Mouse (Mus musculus): ENCODE measurements at regions not wholly inside any gene's neighbourhood (a gene's known extent, or its start where the extent isn't known, plus 50 kb on each side); places are given as distances from the start of the nearest gene placed in this dataset.

DNA sequence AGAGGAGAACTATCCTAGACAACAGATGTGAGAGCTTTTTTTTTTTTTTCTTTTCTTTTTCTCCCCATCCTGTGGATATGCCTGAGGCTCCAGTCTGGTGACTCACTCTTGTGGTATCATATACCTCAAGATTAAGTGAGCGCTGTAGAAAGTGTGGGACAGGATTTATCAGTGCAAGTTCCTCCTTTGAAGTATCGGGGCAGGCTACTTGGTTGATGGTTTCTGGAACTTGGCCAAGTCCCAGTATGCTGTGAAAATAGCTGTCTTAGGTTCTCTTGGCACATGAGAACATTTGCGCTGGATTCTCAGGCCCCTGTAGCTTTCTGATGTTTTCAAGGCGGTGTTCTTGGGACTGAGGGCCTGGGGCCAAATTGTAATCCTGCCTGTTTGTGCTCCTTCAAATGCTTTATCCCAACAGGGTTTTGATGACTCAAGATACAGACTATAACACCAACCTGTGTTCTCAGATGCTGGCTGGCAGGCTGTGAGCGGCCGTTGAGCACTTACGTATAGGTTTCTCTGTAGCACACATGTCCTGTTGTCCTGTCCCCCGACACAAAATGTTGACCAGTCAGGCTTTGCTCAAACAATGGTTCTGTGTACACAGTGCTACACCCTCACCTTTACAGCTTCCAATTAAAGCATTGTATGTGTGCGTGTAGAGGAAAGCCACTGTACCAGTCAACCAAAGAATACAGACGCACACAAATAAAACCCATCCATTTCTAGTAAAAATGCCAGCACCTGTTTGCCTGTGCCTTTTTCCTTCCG lies 226.4 kb downstream of the Gm10260 start:
- no peak for TF ChIP-seq GATA1 (IDR thresholded peaks at IDR 0.05; ENCODE audit: low read length)

DNA sequence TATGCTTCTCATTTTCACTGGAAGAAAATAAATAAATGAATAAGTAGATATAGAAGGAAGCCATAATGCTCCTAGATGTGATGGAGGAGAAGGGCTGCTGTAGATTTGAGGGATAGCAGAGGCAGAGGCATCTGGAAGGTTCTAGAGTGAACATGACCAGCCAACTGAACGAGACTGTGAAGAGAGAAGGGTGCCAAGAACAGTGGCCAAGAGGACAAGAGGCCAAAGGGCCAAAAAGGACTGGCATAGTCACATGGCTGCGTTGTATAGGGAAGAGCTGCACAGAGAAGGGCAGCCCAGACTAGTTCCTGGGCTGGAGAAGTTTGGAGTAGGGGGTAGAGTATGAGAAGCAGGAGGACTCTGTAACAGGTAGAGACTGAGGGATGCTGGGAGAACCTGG lies 229.3 kb downstream of the Gm10260 start:
- no peak for TF ChIP-seq GATA1 (IDR thresholded peaks at IDR 0.05; ENCODE audit: low read length)

DNA sequence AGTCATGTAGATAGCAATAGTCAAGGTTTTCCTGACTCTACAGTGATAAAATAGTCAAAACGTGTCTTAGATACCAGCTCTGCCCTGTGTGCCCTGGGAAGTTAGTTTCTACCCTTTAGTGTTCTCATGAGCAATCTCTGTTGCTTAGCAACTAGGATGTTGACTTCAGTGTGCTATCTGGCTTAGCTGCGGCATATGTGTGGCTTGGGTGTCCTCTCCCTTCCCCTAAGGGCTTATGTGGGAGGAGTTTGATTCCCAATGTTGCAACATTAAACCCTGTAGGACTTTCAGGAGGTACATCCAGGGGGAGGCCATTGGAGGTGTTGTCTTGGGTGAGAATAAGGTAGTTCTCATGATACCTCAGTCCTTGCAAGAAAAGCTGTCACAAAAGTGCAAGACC lies 229.9 kb downstream of the Gm10260 start:
- TF ChIP-seq GATA1 (IDR thresholded peaks at IDR 0.05; ENCODE audit: low read length) = no peak

DNA sequence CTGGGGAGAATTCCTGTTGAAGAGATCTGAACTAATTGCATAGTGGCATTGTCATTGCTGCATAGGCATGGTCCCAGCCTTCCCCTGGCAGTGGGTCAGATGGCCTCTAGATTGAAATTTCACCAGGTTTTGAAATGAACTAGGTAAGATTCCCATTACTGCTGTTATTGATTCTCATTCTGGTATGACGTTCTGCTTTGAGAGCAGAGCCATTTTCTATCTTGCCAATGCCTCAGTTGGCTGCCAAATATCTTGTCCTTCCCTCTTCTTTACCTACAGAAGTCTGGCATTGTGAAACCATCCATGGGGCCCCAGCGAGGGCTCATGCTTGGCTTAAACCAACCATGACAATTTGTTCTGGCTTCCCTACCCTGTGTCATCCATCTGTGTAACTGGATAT lies 232.5 kb downstream of the Gm10260 start:
- no peak for TF ChIP-seq GATA1 (IDR thresholded peaks at IDR 0.05; ENCODE audit: low read length)

DNA sequence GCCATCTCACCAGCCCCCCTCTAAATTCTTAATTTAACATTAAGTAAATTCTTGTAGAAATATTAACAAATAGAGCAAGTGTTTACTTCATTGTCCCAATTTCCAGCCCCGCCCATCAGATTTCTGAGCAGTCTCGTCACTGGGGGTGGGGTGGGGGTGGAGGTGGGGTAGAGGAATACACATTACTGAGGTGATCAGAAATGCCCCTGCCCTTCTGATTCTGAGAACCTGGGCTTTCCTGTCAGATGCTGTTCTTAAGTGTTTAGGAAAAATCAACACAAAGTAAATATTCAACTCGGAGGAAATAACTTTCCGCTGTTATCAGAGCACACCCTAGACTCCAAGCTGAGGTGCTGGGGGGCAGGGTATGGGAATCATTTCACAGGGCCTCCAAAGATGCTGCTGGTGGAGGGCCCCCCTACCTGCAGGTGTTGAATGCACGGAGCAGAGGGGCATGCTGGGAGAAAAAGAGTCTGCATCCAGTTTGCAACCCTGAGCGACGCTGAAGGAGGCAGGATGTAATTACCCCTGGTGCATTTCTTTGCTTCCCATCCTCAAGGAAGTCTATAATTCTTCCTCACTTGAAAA lies 235.5 kb downstream of the Gm10260 start:
- no peak for TF ChIP-seq GATA1 (IDR thresholded peaks at IDR 0.05; ENCODE audit: low read length)

DNA sequence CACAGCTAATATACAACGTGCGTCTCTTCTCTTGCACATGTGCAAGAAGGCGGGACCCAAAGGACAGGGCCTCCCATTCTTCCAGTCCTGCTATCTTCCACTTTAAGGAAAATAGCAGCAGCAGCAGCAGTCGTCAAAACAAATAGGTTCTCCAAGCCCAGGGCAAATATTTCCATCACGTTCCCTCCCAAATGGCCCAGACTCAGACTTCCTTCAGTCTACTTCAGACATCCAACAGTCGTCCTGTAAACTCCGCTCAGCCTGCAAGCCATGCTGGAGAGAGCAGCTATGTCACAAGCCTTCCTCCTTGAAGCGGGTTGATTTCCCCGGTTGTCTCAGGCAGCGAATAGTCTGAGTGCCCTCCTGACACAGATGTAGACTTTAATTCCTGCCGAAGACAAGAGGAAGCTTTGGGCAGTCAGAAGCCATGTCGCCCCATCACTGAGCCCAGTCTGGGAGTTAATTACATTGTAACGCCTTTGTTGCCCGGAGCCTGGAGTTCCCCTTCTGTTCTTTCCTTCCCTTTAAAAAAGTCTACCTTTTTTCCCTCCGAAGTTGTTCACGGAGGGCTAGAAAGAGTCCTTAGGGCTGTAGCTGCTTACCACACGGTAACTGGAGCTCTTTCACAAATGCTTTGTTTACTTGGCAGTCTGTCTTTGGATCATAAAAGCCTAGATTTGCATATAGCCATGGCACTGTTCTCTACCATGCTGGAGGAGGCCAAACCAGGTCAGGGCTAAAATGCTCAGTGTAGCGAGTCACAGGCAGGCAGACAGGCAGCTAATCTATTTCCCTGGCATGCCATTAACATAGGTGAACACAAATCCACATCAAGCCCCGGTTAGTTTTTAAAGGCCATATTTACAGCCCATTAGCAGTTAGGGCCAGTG lies 236.7 kb downstream of the Gm10260 start:
- no peak for TF ChIP-seq GATA1 (IDR thresholded peaks at IDR 0.05; ENCODE audit: low read length)

DNA sequence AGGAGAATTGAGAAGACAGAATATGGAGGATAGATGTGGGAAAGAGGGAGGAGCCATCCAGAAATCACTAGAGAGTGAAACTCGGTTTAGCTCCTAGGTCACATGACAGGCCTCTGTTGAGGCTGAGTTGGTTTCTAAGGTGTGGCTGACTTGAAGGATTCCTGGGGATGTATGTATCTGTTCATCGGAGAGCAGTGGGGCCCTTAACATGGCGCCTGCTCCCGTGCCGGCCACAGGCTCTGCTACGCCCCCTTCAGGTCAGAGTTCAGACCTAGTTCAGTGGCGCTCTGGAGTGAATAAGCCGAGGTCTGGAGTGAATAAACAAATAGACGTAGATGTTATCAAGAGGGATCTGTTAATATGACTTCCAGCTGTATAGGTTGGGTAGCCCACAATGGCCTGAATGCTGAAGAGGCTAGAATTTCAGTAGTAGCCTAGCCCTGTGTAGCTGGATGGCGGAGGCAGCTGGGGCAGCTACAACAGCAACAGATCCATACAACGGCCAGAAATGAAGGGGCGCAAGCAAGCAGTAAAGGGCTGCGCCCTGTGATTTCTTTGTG lies 239.4 kb downstream of the Gm10260 start:
- no peak for TF ChIP-seq GATA1 (IDR thresholded peaks at IDR 0.05; ENCODE audit: low read length)

DNA sequence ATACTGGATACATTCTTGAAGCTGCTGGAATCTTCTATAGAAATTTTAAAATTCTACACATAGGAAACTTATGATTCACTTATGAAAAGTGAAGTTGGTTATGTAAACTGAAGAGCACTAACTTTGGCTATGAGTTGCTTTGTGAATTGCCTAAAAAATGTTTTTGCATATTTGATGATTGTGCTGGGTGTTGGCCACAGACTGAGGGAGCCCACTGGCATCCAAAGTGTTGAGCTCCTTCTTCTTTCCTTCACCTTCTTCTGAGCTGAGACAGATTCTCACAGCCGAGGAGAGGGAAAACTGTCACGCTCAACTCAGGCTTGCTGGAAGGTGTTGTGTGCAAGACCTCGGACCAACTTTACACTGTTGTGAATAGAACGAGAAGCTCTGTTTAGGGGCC lies 243.7 kb downstream of the Gm10260 start:
- no peak for TF ChIP-seq GATA1 (IDR thresholded peaks at IDR 0.05; ENCODE audit: low read length)

DNA sequence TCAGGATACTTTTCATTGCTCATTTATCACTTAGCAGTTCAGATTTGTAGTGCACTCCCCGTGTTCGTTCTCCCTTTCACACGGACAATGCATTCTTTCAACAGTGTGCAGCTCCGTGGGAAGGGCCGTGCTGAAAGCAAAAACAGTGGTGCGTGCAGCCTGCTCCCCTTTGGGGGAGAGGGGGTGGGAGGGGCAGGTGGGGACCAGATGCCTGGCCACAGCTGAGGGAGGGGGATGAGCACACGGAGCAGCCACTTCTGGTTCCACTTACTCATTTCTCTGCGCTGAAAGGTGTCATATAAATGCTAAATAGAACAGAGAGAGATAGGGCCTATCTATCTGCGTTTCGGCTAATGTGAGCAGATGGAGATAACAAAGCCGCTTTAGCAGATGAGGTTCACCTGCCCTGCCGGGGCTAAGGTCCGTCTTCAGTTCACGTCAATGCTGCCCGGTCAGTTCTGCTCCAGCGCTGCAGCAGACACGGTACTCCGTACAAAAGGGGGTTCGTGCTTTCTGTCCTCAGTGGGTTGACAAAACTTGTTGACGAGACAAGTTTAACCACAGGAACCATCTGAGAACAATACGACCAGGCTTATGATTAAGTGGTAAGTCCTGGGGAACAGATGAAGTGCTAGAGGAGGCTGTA lies 245.9 kb downstream of the Gm10260 start:
- no peak for TF ChIP-seq GATA1 (IDR thresholded peaks at IDR 0.05; ENCODE audit: low read length)

DNA sequence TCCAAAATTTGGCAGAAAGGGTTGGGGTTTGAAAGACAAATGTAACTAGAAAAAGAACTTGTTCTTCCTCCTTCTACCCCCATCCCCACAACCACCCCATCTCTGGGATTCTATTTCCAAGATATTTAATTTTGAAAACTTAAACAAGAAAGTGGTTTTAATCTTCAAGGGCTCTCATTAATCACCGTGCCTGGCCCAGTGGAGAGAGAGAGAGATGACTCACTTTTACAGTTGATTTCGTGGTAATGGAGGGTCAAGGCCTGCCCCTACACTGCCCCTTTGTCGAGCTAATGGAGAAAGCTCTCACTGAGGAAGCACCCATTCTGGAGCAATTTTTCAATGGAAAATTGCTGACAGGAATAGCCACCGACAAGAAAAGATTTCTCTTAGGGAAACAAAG lies 247.9 kb downstream of the Gm10260 start:
- TF ChIP-seq GATA1 (IDR thresholded peaks at IDR 0.05; ENCODE audit: low read length) = no peak

DNA sequence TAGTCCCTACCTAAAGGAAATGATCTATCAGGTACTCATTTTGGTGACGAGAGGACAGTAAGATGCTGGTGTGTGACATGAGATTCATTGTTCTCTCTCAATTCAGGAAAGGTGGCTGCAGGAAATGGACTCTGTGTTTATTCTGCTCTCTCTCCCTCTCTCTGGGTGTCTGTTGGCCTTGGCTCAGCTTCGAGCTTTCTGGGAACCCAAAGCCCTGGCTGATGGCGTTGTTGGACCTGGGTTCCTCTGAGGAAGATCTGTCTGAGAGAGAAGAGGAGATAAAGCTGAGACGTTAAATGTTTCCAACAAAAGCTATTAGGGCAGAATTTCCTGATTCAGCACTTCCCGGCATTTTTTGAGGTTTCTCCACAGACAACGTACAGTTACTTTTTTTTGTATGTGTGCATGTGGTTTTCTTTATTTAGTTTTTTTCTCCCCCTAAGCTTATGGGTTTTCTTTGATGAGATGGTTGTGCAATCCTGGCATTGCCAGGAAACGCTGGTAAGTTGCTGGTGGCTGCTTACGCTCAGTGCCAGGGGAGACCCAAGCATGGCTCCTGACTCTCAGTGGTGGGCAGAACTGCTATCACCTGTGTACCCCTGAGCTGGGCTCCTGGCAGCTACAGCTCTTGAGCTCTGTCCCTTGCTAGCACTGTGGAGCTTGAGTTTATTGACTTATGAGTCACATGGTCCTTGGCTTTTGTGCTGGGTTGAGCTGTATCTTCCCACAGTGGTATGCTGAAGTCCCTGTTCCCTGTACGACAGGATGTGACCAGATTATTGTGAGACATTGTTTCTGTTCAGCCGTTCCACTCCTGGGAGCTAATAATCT lies 249.8 kb downstream of the Gm10260 start:
- TF ChIP-seq GATA1 (IDR thresholded peaks at IDR 0.05; ENCODE audit: low read length) = no peak

DNA sequence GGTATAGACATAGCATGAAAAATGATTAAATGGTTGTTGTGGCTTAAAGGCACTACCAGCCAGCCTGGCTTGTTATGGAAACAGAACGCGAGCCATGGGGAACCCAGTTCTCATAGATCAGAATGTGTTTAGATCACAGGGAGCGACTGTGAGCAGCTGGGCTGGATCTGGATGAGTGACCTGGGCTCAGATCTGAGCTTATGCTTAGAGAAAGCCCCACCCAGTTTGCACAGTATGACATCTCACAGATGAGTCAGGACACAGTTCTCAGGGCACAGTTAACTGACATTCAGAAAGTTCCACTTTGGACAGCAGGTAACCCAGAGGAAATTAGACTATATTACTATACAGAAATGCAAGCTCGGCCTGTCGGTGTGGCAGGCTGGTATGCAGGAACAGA lies 255.5 kb downstream of the Gm10260 start:
- TF ChIP-seq GATA1 (IDR thresholded peaks at IDR 0.05; ENCODE audit: low read length) = no peak

DNA sequence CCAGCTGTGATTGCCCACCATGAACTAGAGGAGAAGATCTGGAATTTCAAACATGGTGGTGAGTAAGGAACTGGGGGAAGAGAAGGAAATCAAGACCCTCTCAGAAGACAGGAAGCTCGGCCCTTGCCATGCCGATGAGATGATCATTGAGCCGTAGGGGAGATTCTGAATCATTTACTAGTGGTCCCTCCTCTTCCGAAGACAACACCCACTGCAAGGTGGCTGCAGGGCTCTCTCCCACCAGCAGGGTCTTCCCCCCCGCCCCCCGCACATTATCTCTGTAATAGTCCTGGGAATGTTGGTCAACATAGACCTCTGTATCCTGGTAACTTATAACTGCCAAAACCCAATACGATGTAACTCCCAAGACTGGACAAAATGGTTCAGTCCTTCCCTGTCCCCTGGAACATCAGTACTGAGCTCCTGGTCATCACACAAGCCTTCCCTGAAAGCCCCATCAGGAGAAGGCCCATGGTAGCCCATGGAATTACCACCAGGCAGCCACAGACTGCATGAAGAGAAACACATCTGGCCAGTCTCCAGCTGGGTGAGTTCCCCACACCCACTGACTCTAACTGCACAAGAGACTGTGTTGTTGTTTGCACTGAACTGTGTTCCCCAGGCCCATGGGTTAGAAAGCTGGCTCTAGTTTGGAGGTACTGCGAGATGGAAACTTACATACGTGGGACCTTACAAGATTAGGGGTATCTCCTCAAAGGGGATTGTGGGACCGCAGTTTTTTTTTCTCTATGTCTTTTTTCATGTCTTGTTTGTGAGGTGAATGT lies 256.3 kb downstream of the Gm10260 start:
- no peak for TF ChIP-seq GATA1 (IDR thresholded peaks at IDR 0.05; ENCODE audit: low read length)

DNA sequence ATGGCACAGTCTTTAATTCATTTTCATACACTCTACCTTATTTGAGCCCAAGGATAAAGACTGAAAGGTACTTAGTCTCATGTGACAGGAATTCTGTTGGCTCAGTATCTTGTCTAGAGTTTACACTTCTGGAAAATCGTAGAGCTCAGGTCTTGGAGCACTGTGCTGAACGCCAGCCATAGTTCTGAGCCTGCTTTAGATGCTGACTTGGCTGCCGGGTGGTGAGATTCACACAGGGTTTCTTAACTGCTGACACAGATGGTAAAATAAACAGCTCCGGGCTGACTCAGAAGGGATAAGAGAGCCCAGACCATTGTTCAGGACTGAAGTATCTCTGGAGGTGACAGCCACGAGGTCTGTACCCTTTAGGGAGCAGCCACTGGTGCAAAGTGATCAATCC lies 257.0 kb downstream of the Gm10260 start:
- no peak for TF ChIP-seq GATA1 (IDR thresholded peaks at IDR 0.05; ENCODE audit: low read length)
